Mouse (Mus musculus) lung, postnatal 25 days (tissue): ENCODE data around the gene Actr2.
"Not testable (repeated sequence)": the region's sequence is repeated elsewhere in the genome, so short reads cannot be mapped to it uniquely, and the experiment has no call there.

Experiments used
- DNase-seq: peaks from one replicate; pipeline ENCODE4 v3.0.0; 2022; ENCODE audit warnings: low spot score

Actr2 gene

DNA sequence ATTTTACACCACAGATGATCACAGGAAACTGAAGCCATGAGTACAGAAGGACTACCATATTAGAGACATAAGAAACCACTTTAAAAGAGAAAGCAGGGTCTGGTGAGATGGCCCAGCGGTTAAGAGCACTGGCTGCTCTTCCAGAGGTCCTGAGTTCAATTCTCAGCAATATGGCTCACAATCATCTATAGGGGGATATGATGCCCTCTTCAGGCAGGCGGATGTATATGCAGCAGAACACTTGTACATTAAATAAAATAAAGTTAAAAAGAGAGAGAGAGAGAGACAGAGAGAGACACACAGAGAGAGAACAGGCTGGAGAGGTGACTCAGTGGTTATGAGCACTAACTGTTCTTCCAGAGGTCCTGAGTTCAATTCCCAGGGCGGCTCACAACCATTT is 67.1 kb downstream of the Actr2 start:
- DNase-seq: no peak

DNA sequence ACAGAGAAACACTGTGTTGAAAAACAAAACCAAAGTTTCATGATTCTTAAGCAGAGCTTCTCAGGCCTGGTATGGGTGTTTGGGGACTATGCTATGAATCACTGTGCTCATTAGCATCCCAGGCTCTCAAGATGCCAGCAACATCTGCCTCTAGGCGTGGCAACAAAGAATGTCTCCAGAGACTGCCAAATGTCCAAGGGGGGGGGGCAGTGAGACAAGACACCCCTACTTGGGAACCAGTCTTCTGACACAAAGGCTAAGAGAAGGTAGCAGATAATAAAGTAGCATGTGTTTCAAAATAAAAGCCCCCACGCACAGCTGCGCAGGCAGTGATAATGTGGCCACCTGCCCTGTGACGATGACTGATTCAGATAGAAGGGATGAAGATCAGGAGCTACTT is 69.5 kb downstream of the Actr2 start:
- DNase-seq: no peak

DNA sequence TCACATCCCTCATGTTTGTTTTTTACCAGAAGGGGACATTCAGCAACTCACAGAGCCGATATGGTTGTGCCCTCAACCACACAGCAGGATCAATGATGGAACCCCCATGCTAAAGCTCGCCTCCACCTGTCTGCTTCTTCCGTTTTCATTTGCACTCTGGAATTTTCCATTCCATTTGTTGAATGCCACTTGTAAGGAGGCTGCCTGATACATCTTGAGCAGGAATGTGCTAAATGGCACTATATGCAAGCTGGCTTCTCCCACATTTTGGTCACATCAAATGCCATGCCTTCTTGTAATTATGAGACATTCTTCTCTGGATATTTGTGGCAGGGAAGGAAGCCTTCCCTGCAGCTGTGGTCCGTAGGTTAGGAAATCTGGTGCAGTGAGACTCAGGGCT is 70.6 kb downstream of the Actr2 start:
- DNase-seq: no peak

- no peak for DNase-seq
Measured at GRCm38 (mm10) chr11:20041164-20041920, 71.4 kb downstream of the Actr2 start.

GRCm38 (mm10) chr11:20038723-20039122 is 74.0 kb downstream of the Actr2 start:
- DNase-seq: no peak

DNA sequence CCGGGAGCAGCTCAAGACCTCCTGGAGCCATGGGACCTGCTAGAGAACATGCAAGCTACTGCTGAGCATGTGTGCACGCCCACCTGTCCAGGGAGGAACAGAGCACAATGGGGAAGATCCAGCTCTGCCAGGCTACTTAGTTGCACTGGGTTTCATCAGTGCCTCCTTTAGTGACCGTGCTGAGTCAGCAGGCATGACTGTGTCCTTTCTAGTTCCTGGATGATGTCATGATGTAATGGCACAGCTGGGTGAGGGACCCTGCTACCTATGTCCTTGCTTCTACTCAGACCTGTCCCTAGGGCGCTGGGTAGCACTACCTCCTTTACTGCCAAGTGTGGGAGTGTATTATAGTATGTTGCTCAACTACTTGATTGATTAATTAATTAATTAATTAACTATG is 75.0 kb downstream of the Actr2 start:
- no peak for DNase-seq

- no peak for DNase-seq
Measured at GRCm38 (mm10) chr11:20035972-20036371, 76.7 kb downstream of the Actr2 start.

DNA sequence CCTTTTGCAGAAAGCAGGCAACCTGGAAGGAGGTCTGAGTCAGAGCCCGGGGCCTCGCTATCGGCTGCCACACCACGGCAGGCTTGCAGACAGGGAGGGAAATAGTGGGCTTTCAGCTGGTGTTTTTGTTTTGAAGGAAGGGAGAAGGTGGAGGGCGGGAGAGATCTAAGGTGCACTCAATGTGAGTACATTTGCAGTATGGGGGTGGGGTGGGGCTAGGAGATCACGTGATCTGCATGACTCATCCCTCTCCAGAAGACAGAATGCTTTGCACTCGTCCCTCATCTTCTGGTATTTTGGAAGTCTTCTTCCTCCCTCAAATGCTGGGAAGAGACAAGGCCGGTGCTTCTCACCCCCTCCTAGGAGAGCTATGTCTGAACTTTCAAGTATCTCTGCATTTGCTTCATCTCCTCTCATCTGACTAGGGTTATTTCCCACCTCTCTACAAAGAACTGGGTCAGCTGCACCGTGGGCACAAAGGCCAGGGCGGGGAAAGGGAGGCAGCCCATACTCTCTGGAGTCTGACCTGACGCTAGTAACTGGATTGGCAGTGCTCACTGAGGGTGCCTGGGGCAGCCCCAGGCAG is 77.3 kb downstream of the Actr2 start:
- no peak for DNase-seq

DNA sequence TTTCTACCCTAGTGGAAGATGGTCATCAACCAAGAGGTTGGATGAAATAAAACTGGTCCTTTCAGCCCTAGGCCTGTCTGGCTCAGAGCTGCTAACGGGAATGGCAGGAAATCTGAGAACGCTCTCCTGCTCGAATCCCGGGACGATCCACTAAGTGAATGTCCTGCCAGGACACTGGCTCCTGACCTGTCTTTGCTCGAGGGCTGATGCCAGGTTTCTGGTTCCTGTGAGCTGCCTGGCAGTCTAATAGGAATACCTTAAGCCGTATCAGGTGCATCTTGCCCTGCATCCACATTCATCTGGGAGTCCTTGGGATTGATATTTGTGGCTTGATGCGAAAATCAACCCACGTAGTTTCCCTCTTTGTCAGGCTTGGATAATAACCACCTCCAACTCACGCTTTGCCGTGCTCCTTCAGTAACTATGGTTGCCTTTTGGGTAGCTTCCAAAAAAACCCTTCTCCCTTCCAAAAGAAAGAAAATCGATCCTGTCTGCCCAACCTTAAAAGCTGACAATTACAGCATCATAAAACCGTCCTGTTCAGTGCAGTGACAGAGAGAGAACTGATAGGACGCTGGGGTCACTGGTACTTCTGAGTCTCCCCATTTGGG is 78.3 kb downstream of the Actr2 start:
- no peak for DNase-seq

- DNase-seq: no peak
Measured at GRCm38 (mm10) chr11:20033541-20034160, 79.1 kb downstream of the Actr2 start.

- DNase-seq: peak; percentile 8
Measured at GRCm38 (mm10) chr11:20031536-20031935, 81.2 kb downstream of the Actr2 start.

- not testable (repeated sequence) for DNase-seq
Measured at GRCm38 (mm10) chr11:20030973-20031372, 81.7 kb downstream of the Actr2 start.

DNA sequence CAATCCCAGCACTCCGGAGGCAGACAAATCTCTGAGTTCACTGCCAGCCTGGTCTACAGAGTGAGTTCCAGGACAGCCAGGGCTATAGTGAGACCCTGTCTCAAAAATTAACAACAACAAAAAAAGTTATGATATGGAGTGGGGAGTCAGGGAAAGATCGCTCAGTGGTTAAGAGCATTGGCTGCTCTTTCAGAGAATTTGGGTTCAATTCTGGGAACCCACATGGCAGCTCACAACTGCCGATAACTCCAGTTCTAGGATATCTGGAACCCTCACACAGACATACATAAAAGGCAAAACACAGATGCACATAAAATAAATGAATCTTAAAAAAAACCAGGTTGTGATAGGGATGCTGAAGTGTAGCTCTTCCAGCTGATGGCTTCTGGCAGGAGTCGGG is 83.7 kb downstream of the Actr2 start:
- no peak for DNase-seq

GRCm38 (mm10) chr11:20028396-20028795 is 84.3 kb downstream of the Actr2 start:
- no peak for DNase-seq

DNA sequence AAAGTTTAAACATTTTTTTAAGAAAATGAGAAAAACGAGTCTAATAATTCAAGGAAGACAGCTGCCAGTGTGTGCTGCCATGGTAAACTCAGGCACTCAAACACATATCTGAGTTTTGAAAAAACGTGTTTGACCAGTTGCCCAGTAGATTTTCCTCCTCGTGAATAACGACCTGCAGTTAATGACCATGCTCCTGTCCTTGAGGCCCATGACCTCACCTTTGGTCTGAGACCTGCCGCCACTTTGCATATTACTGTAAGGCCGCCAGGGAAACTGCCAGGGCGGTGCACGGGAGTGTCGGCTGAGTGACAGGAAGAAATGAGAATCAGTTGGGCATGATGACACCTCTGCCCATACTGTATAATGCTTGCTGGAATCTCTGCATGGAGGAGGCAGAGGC is 85.0 kb downstream of the Actr2 start:
- no peak for DNase-seq

DNA sequence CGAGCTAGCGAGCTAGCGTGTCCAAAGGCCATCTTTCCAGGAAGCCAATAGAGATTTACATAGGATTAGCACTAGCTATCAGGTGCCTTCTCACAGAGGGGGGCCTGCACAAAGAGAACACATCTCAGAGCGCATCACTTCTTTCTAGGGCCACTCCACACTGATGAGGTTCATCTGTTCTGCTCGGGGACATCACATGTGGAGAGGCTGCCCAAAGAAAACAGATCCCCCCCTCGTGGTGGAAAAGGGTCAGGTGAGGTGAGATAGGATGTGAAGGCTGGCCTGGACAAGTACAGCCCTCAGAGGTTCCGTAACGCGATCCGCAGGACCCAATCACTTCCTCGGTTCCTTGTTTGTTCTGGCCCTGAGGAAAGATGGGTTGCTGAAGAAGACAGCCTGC is 86.8 kb downstream of the Actr2 start:
- peak; percentile 7 for DNase-seq

GRCm38 (mm10) chr11:20022911-20023482 is 89.7 kb downstream of the Actr2 start:
- no peak for DNase-seq

DNA sequence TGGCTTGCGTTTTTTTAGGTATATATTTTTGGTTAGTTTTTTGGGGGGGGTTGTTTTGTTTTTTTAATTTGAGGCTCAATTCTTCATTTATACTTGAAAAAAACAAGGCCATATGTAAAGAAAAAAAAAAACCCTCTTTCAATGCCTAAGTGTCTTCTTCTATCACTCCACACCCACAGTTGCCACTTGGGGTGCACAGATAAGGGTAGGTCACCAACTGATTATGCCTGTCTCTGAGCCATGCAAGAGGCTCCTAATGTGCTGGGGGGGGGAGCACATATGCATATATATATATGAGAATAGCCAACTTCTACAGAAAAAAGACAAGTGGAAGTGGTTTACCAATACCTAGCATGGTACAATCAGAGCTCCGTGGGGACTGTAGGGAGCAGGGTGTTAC is 90.3 kb downstream of the Actr2 start:
- DNase-seq: no peak

DNA sequence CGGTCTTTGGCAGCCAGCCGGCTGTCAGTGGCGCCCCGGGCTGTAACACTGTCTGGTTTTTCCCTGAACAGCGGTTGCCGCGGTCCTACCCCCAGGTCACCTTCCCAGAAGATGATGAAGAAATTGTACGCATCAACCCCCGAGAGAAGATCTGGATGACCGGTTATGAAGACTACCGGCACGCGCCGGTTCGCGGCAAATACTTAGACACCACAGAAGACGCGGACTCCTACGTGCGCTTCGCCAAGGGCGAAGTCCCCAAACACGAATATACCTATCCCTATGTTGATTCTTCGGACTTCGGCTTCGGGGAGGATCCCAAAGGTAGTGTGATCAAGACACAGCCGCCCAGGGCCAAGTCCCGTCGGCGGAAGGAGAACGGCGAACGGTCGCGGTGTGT is 92.0 kb downstream of the Actr2 start:
- DNase-seq: no peak

GRCm38 (mm10) chr11:20018905-20019304 is 93.8 kb downstream of the Actr2 start:
- no peak for DNase-seq

DNA sequence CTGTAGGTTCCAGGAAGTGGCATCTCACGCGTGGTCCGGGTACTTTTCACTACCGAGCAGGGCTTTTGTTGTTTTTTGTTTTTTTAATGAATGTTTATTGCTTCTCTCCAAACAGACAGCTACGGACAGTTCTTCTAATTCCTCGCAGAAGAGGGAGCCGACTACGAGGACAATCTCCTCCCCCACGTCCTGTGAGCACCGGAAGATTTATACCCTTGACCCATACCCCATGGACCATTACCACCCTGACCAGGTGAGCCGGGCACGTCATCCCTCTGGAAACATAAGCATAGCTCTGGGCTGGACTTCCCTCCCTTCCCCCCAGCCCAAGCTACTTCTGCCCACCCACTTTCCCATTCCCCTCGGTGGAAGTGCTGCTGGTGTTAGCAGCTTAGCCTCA is 94.8 kb downstream of the Actr2 start:
- no peak for DNase-seq

GRCm38 (mm10) chr11:20013366-20013765 is 99.3 kb downstream of the Actr2 start:
- DNase-seq: no peak
